Mouse (Mus musculus): ENCODE measurements around the gene E330021D16Rik. TPM values are rescaled to one million over a fixed set of nuclear protein-coding genes. Genes with fewer than 3 reads are reported as not detected.

Gene E330021D16Rik
- polyA plus RNA-seq (2012; fragmentation: generic; extraction: Trizol), result not detected

GRCm38 (mm10) chr6:136415133-136415775 lies at the start of gene E330021D16Rik:
Gene E330021D16Rik, minus strand, starts transcription at chr6:136415569.
- Histone ChIP-seq H3K4me3 (no peak within 1 kb of the TSS), H3K36me3 (ENCODE audit: control insufficient read depth, insufficient read depth) (no peaks in the 10 kb centered on the region), H3K4me2 (ENCODE audit: low read depth) (no peak within 1 kb of the TSS), H3K27me3 (ENCODE audit: control insufficient read depth, insufficient read depth, insufficient read length) (no peaks in the 10 kb centered on the region), H3K79me2 (ENCODE audit: control insufficient read depth, insufficient read depth) (no peaks in the 10 kb centered on the region), H3ac (ENCODE audit: control insufficient read depth, insufficient read length) (no peak within 1 kb of the TSS)
- TF ChIP-seq POLR2A (IDR thresholded peaks at IDR 0.05; ENCODE audit: insufficient read length, low read depth) (no peak), TCF3 (IDR thresholded peaks at IDR 0.05; ENCODE audit: insufficient read length, low read depth) (no peak), USF1 (IDR thresholded peaks at IDR 0.05; ENCODE audit: low read depth) (no peak), MYOD1 (IDR thresholded peaks at IDR 0.05; ENCODE audit: control insufficient read depth in 1 of 3, insufficient read length in 2 of 3, low read depth in 2 of 3) (no peak), TCF12 (IDR thresholded peaks at IDR 0.05; ENCODE audit: insufficient read depth, poor library complexity, severe bottlenecking) (no peak), E2F4 (IDR thresholded peaks at IDR 0.05; ENCODE audit: insufficient read depth) (no peak), REST (IDR thresholded peaks at IDR 0.05; ENCODE audit: insufficient read depth, insufficient read length) (no peak), SRF (IDR thresholded peaks at IDR 0.05; ENCODE audit: control insufficient read depth, insufficient read length, low read depth) (no peak), POLR2AphosphoS2 (IDR thresholded peaks at IDR 0.05; ENCODE audit: insufficient read length, low read depth) (no peak), MAX (IDR thresholded peaks at IDR 0.05; ENCODE audit: low read depth) (no peak), CEBPB (IDR thresholded peaks at IDR 0.05; ENCODE audit: insufficient read depth, poor library complexity, severe bottlenecking) (no peak), MYOG (IDR thresholded peaks at IDR 0.05; ENCODE audit: control insufficient read depth in 1 of 3, insufficient read depth in 1 of 3, insufficient read length in 2 of 3, low read depth in 2 of 3) (no peak)

GRCm38 (mm10) chr6:136465021-136465420 lies 49.7 kb upstream of the E330021D16Rik start:
- Histone ChIP-seq H3K36me3 (ENCODE audit: control insufficient read depth, insufficient read depth) (no peaks in the 10 kb centered on the region), H3K79me2 (ENCODE audit: control insufficient read depth, insufficient read depth) (no peaks in the 10 kb centered on the region), H3ac (ENCODE audit: control insufficient read depth, insufficient read length) (no peak overlapping the region), H3K4me3 (no peak overlapping the region), H3K27me3 (ENCODE audit: control insufficient read depth, insufficient read depth, insufficient read length) (no peaks in the 10 kb centered on the region), H3K4me2 (ENCODE audit: low read depth) (no peak overlapping the region)
- TF ChIP-seq TCF3 (IDR thresholded peaks at IDR 0.05; ENCODE audit: insufficient read length, low read depth) (no peak), MYOD1 (IDR thresholded peaks at IDR 0.05; ENCODE audit: control insufficient read depth in 1 of 3, insufficient read length in 2 of 3, low read depth in 2 of 3) (no peak), POLR2AphosphoS2 (IDR thresholded peaks at IDR 0.05; ENCODE audit: insufficient read length, low read depth) (no peak), CEBPB (IDR thresholded peaks at IDR 0.05; ENCODE audit: insufficient read depth, poor library complexity, severe bottlenecking) (no peak), REST (IDR thresholded peaks at IDR 0.05; ENCODE audit: insufficient read depth, insufficient read length) (no peak), USF1 (IDR thresholded peaks at IDR 0.05; ENCODE audit: low read depth) (no peak), MYOG (IDR thresholded peaks at IDR 0.05; ENCODE audit: control insufficient read depth in 1 of 3, insufficient read depth in 1 of 3, insufficient read length in 2 of 3, low read depth in 2 of 3) (no peak), TCF12 (IDR thresholded peaks at IDR 0.05; ENCODE audit: insufficient read depth, poor library complexity, severe bottlenecking) (no peak), POLR2A (IDR thresholded peaks at IDR 0.05; ENCODE audit: insufficient read length, low read depth) (no peak), SRF (IDR thresholded peaks at IDR 0.05; ENCODE audit: control insufficient read depth, insufficient read length, low read depth) (no peak), E2F4 (IDR thresholded peaks at IDR 0.05; ENCODE audit: insufficient read depth) (no peak), MAX (IDR thresholded peaks at IDR 0.05; ENCODE audit: low read depth) (no peak)

GRCm38 (mm10) chr6:136464121-136464621 lies 48.8 kb upstream of the E330021D16Rik start:
- Histone ChIP-seq H3ac (ENCODE audit: control insufficient read depth, insufficient read length) (no peak overlapping the region), H3K36me3 (ENCODE audit: control insufficient read depth, insufficient read depth) (no peaks in the 10 kb centered on the region), H3K27me3 (ENCODE audit: control insufficient read depth, insufficient read depth, insufficient read length) (no peaks in the 10 kb centered on the region), H3K4me2 (ENCODE audit: low read depth) (no peak overlapping the region), H3K79me2 (ENCODE audit: control insufficient read depth, insufficient read depth) (no peaks in the 10 kb centered on the region), H3K4me3 (no peak overlapping the region)
- TF ChIP-seq MYOD1 (IDR thresholded peaks at IDR 0.05; ENCODE audit: control insufficient read depth in 1 of 3, insufficient read length in 2 of 3, low read depth in 2 of 3), result no peak
- no peak for TF ChIP-seq SRF (IDR thresholded peaks at IDR 0.05; ENCODE audit: control insufficient read depth, insufficient read length, low read depth)
- TF ChIP-seq MAX (IDR thresholded peaks at IDR 0.05; ENCODE audit: low read depth), result no peak
- no peak for TF ChIP-seq POLR2AphosphoS2 (IDR thresholded peaks at IDR 0.05; ENCODE audit: insufficient read length, low read depth)
- TF ChIP-seq CEBPB (IDR thresholded peaks at IDR 0.05; ENCODE audit: insufficient read depth, poor library complexity, severe bottlenecking), result no peak

GRCm38 (mm10) chr6:136463491-136463890 lies 48.1 kb upstream of the E330021D16Rik start:
- no peak overlapping the region for H3K4me3 ChIP-seq
- no peak overlapping the region for H3ac ChIP-seq (ENCODE audit: control insufficient read depth, insufficient read length)
- H3K4me2 ChIP-seq (ENCODE audit: low read depth), result no peak overlapping the region
- H3K36me3 ChIP-seq (ENCODE audit: control insufficient read depth, insufficient read depth), result no peaks in the 10 kb centered on the region
- TF ChIP-seq CEBPB (IDR thresholded peaks at IDR 0.05; ENCODE audit: insufficient read depth, poor library complexity, severe bottlenecking), result no peak
- TF ChIP-seq POLR2A (IDR thresholded peaks at IDR 0.05; ENCODE audit: insufficient read length, low read depth), result no peak
- no peak for TF ChIP-seq POLR2AphosphoS2 (IDR thresholded peaks at IDR 0.05; ENCODE audit: insufficient read length, low read depth)
- no peak for TF ChIP-seq SRF (IDR thresholded peaks at IDR 0.05; ENCODE audit: control insufficient read depth, insufficient read length, low read depth)
- TF ChIP-seq MYOD1 (IDR thresholded peaks at IDR 0.05; ENCODE audit: control insufficient read depth in 1 of 3, insufficient read length in 2 of 3, low read depth in 2 of 3), result no peak
- TF ChIP-seq E2F4 (IDR thresholded peaks at IDR 0.05; ENCODE audit: insufficient read depth), result no peak
- H3K79me2 ChIP-seq (ENCODE audit: control insufficient read depth, insufficient read depth), result no peaks in the 10 kb centered on the region
- no peaks in the 10 kb centered on the region for H3K27me3 ChIP-seq (ENCODE audit: control insufficient read depth, insufficient read depth, insufficient read length)

- no peaks in the 10 kb centered on the region for H3K27me3 ChIP-seq (ENCODE audit: control insufficient read depth, insufficient read depth, insufficient read length)
- H3K79me2 ChIP-seq (ENCODE audit: control insufficient read depth, insufficient read depth), result no peaks in the 10 kb centered on the region
- no peak overlapping the region for H3ac ChIP-seq (ENCODE audit: control insufficient read depth, insufficient read length)
- H3K4me3 ChIP-seq, result no peak overlapping the region
- H3K4me2 ChIP-seq (ENCODE audit: low read depth), result no peak overlapping the region
- no peak for TF ChIP-seq TCF3 (IDR thresholded peaks at IDR 0.05; ENCODE audit: insufficient read length, low read depth)
- TF ChIP-seq MAX (IDR thresholded peaks at IDR 0.05; ENCODE audit: low read depth), result no peak
- TF ChIP-seq MYOG (IDR thresholded peaks at IDR 0.05; ENCODE audit: control insufficient read depth in 1 of 3, insufficient read depth in 1 of 3, insufficient read length in 2 of 3, low read depth in 2 of 3), result no peak
- no peak for TF ChIP-seq E2F4 (IDR thresholded peaks at IDR 0.05; ENCODE audit: insufficient read depth)
- no peak for TF ChIP-seq MYOD1 (IDR thresholded peaks at IDR 0.05; ENCODE audit: control insufficient read depth in 1 of 3, insufficient read length in 2 of 3, low read depth in 2 of 3)
- no peak for TF ChIP-seq POLR2A (IDR thresholded peaks at IDR 0.05; ENCODE audit: insufficient read length, low read depth)
- TF ChIP-seq SRF (IDR thresholded peaks at IDR 0.05; ENCODE audit: control insufficient read depth, insufficient read length, low read depth), result no peak
- no peak for TF ChIP-seq TCF12 (IDR thresholded peaks at IDR 0.05; ENCODE audit: insufficient read depth, poor library complexity, severe bottlenecking)
- no peak for TF ChIP-seq REST (IDR thresholded peaks at IDR 0.05; ENCODE audit: insufficient read depth, insufficient read length)
- TF ChIP-seq CEBPB (IDR thresholded peaks at IDR 0.05; ENCODE audit: insufficient read depth, poor library complexity, severe bottlenecking), result no peak
- no peak for TF ChIP-seq USF1 (IDR thresholded peaks at IDR 0.05; ENCODE audit: low read depth)
- TF ChIP-seq POLR2AphosphoS2 (IDR thresholded peaks at IDR 0.05; ENCODE audit: insufficient read length, low read depth), result no peak
- no peaks in the 10 kb centered on the region for H3K36me3 ChIP-seq (ENCODE audit: control insufficient read depth, insufficient read depth)
These were observed 43.8 kb upstream of the E330021D16Rik start for GRCm38 (mm10) chr6:136459156-136459555.
